Mouse (Mus musculus) spleen, adult 10 weeks (tissue): ENCODE measurements around the gene Padi1. TPM values are rescaled to one million over a fixed set of nuclear protein-coding genes. Genes with fewer than 3 reads are reported as not detected.

Experiments
- polyA plus RNA-seq: library from polyadenylated mRNA; stranded (reverse); fragments of 350-450 nt; fragmentation: Illumina TruSeq; extraction: RNeasy Lipid Tissue Mini Kit (QIAGEN cat#74804); gene quantifications from one replicate; pipeline ENCODE4 v1.2.3, GENCODE M21; 2015; ENCODE audit warnings: low replicate concordance; ENCODE audit not compliant: insufficient read depth

The Padi1 gene
- polyA plus RNA-seq, result 0.08 TPM

DNA sequence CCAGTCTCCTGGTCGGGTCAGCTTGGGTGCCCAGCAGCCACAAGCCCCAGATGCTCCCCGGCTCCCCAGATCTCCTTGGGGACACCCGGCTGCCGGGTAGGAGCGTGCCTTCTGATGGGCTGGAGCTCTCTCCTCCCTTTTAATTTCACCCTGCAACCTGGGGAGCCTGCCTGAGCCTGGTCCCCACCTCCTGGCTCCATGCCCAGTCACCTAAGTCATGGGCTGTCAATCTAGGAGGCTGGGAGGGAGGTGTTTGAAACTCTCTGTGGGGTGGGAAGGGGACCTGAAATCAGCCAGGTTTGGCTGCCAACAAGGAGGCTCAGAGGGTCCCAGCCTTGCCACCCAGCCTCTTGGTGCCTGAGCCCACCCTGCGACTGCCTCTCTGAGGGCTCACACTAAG is at the start of gene Padi1:
Gene Padi1 (minus strand): TSS at position 113 of the 400 bp plus-strand sequence.

DNA sequence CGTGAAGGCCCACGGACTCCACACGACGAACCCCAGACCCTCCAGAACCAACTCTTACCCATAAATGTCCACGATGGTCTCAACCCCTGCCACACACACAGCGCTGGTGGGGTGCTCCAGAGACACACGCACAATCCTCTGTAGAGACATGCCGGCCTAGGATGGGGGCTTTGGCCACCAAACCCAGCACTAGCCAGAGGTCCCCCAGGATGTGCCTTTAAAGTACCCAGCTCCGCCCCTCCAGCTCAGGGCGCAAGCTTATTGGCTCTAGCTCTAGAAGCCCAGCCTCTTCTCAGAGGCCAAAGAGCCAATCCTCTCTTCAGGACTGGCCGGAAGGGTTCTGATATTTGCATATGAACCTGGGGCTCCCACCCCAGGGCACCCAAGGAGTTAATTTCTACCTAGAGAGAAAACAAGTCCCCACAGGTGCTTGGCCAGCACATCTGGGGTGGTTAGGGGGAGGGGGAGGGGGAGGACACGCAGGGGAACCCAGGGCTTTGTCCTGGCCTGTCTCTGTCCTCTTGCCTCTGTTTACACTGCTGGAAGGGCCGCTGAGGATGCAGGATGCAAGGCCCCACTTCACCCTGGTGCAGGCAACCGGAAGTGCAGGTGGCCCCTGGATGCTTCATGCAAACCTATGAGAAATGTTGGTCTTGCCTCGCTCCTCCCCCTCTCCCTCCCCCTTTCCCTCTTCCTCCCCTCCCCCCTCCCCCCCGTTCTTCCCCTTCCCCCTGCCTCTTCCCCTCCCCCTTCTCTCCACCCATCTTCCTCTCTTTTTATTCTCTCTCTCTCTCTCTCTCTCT is 34.9 kb downstream of the Padi1 start, which contains the start of gene Padi3:
Gene Padi3 (minus strand): TSS at position 191 of the 803 bp plus-strand sequence.

GRCm38 (mm10) chr4:140774025-140774800 is 71.4 kb downstream of the Padi1 start, which contains the start of gene Padi4:
Gene Padi4, minus strand, starts transcription at chr4:140774236.

Other genes with a start within 250 kb of the Padi1 start
- 1.9 TPM for gene Arhgef10l, start 179.8 kb downstream of the Padi1 start, polyA plus RNA-seq
- 36.2 TPM for gene Rcc2, start 145.2 kb downstream of the Padi1 start, polyA plus RNA-seq
- gene Padi6, start 103.1 kb downstream of the Padi1 start, polyA plus RNA-seq, result not detected
- gene Padi4, start 71.5 kb downstream of the Padi1 start, polyA plus RNA-seq, result 3.8 TPM
- gene Padi3, start 35.1 kb downstream of the Padi1 start, polyA plus RNA-seq, result 0.21 TPM
- 10.4 TPM for gene Padi2, start 60.6 kb upstream of the Padi1 start, polyA plus RNA-seq
- 79.2 TPM for gene Sdhb, start 115.4 kb upstream of the Padi1 start, polyA plus RNA-seq
- 27.2 TPM for gene Atp13a2, start 141.1 kb upstream of the Padi1 start, polyA plus RNA-seq
- gene Mfap2, start 164.6 kb upstream of the Padi1 start, polyA plus RNA-seq, result 0.58 TPM
- gene Crocc, start 214.8 kb upstream of the Padi1 start, polyA plus RNA-seq, result 4.0 TPM
- 59.1 TPM for gene Necap2, start 232.6 kb upstream of the Padi1 start, polyA plus RNA-seq
- gene Spata21, start 242.6 kb upstream of the Padi1 start, polyA plus RNA-seq, result not detected